Mouse (Mus musculus): ENCODE results near the gene Vps13d. TPM values are rescaled to one million over a fixed set of nuclear protein-coding genes. Genes with fewer than 3 reads are reported as not detected.

Gene Vps13d
- polyA plus RNA-seq, 1 experiment from 2014 or later: 12.6 TPM

- 0 out of 2 replicates have a peak, but pooled peaks have one; percentile 12 for ATAC-seq (ENCODE audit: low FRiP score, low TSS enrichment)
- no peak overlapping the region for H3K4me2 ChIP-seq (replicated peaks; ENCODE audit: low read depth, low read length)
- no peak overlapping the region for H3K27ac ChIP-seq (ENCODE audit: low read depth, low read length)
- H3K9me3 ChIP-seq (ENCODE audit: control insufficient read depth, low read length): no peaks in the 10 kb centered on the region
- no peak overlapping the region for H3K4me3 ChIP-seq (ENCODE audit: low read length)
- H3K36me3 ChIP-seq (ENCODE audit: control insufficient read depth, insufficient read depth, low read length): peaks cover 46% of the 10 kb centered on the region
- no peaks in the 10 kb centered on the region for H3K4me1 ChIP-seq (ENCODE audit: control insufficient read depth, insufficient read depth, low read length)
- no peak overlapping the region for H3K9ac ChIP-seq (ENCODE audit: low read depth, low read length)
- no peaks in the 10 kb centered on the region for H3K27me3 ChIP-seq (ENCODE audit: control insufficient read depth, insufficient read depth, low read length)
- WGBS: 70% methylated on average over 5 of the region's 5 CpGs
Observed at GRCm38 (mm10) chr4:145147006-145147961, 47.5 kb downstream of the Vps13d start.

- ATAC-seq (ENCODE audit: low FRiP score, low TSS enrichment): no peak
- no peaks in the 10 kb centered on the region for H3K9me3 ChIP-seq (ENCODE audit: control insufficient read depth, low read length)
- no peak overlapping the region for H3K4me2 ChIP-seq (replicated peaks; ENCODE audit: low read depth, low read length)
- H3K27ac ChIP-seq (ENCODE audit: low read depth, low read length): no peak overlapping the region
- 89% methylated on average over 5 of the region's 5 CpGs for WGBS
- H3K36me3 ChIP-seq (ENCODE audit: control insufficient read depth, insufficient read depth, low read length): peaks cover 49% of the 10 kb centered on the region
- no peaks in the 10 kb centered on the region for H3K4me1 ChIP-seq (ENCODE audit: control insufficient read depth, insufficient read depth, low read length)
- no peak overlapping the region for H3K9ac ChIP-seq (ENCODE audit: low read depth, low read length)
- no peak overlapping the region for H3K4me3 ChIP-seq (ENCODE audit: low read length)
- no peaks in the 10 kb centered on the region for H3K27me3 ChIP-seq (ENCODE audit: control insufficient read depth, insufficient read depth, low read length)
Observed at GRCm38 (mm10) chr4:145143533-145143932, 51.3 kb downstream of the Vps13d start.

- Histone ChIP-seq H3K36me3 (ENCODE audit: control insufficient read depth, insufficient read depth, low read length) (peaks cover 62% of the 10 kb centered on the region), H3K9ac (ENCODE audit: low read depth, low read length) (no peak overlapping the region), H3K27ac (ENCODE audit: low read depth, low read length) (no peak overlapping the region), H3K4me3 (ENCODE audit: low read length) (no peak overlapping the region), H3K27me3 (ENCODE audit: control insufficient read depth, insufficient read depth, low read length) (no peaks in the 10 kb centered on the region), H3K9me3 (ENCODE audit: control insufficient read depth, low read length) (no peaks in the 10 kb centered on the region), H3K4me1 (ENCODE audit: control insufficient read depth, insufficient read depth, low read length) (no peaks in the 10 kb centered on the region), H3K4me2 (replicated peaks; ENCODE audit: low read depth, low read length) (no peak overlapping the region)
- no peak for ATAC-seq (ENCODE audit: low FRiP score, low TSS enrichment)
- 86% methylated on average over 1 of the region's 1 CpGs for WGBS
Observed at GRCm38 (mm10) chr4:145136705-145137104, 58.1 kb downstream of the Vps13d start.

GRCm38 (mm10) chr4:145135473-145135872, 59.3 kb downstream of the Vps13d start:
- no peak overlapping the region for H3K27ac ChIP-seq (ENCODE audit: low read depth, low read length)
- no peak for ATAC-seq (ENCODE audit: low FRiP score, low TSS enrichment)

GRCm38 (mm10) chr4:145130772-145131171, 64.0 kb downstream of the Vps13d start:
- H3K36me3 ChIP-seq (ENCODE audit: control insufficient read depth, insufficient read depth, low read length): peaks cover 65% of the 10 kb centered on the region

More at GRCm38 (mm10) chr4:145135473-145135872, 59.3 kb downstream of the Vps13d start:
- H3K9ac ChIP-seq (ENCODE audit: low read depth, low read length): no peak overlapping the region
- H3K9me3 ChIP-seq (ENCODE audit: control insufficient read depth, low read length): no peaks in the 10 kb centered on the region
- no peaks in the 10 kb centered on the region for H3K4me1 ChIP-seq (ENCODE audit: control insufficient read depth, insufficient read depth, low read length)
- 80% methylated on average over 4 of the region's 4 CpGs for WGBS
- no peak overlapping the region for H3K4me2 ChIP-seq (replicated peaks; ENCODE audit: low read depth, low read length)
- H3K36me3 ChIP-seq (ENCODE audit: control insufficient read depth, insufficient read depth, low read length): peaks cover 65% of the 10 kb centered on the region
- no peak overlapping the region for H3K4me3 ChIP-seq (ENCODE audit: low read length)
- no peaks in the 10 kb centered on the region for H3K27me3 ChIP-seq (ENCODE audit: control insufficient read depth, insufficient read depth, low read length)

GRCm38 (mm10) chr4:145129956-145130548, 64.8 kb downstream of the Vps13d start:
- peaks cover 65% of the 10 kb centered on the region for H3K36me3 ChIP-seq (ENCODE audit: control insufficient read depth, insufficient read depth, low read length)
- H3K9ac ChIP-seq (ENCODE audit: low read depth, low read length): no peak overlapping the region
- no peak overlapping the region for H3K4me2 ChIP-seq (replicated peaks; ENCODE audit: low read depth, low read length)
- H3K4me3 ChIP-seq (ENCODE audit: low read length): no peak overlapping the region
- no peaks in the 10 kb centered on the region for H3K9me3 ChIP-seq (ENCODE audit: control insufficient read depth, low read length)
- H3K27me3 ChIP-seq (ENCODE audit: control insufficient read depth, insufficient read depth, low read length): no peaks in the 10 kb centered on the region
- no peaks in the 10 kb centered on the region for H3K4me1 ChIP-seq (ENCODE audit: control insufficient read depth, insufficient read depth, low read length)
- no peak for ATAC-seq (ENCODE audit: low FRiP score, low TSS enrichment)
- no peak overlapping the region for H3K27ac ChIP-seq (ENCODE audit: low read depth, low read length)

More at GRCm38 (mm10) chr4:145130772-145131171, 64.0 kb downstream of the Vps13d start:
- no peak for ATAC-seq (ENCODE audit: low FRiP score, low TSS enrichment)
- Histone ChIP-seq H3K9ac (ENCODE audit: low read depth, low read length) (no peak overlapping the region), H3K4me3 (ENCODE audit: low read length) (no peak overlapping the region), H3K4me1 (ENCODE audit: control insufficient read depth, insufficient read depth, low read length) (no peaks in the 10 kb centered on the region), H3K27me3 (ENCODE audit: control insufficient read depth, insufficient read depth, low read length) (no peaks in the 10 kb centered on the region), H3K9me3 (ENCODE audit: control insufficient read depth, low read length) (no peaks in the 10 kb centered on the region), H3K4me2 (replicated peaks; ENCODE audit: low read depth, low read length) (no peak overlapping the region), H3K27ac (ENCODE audit: low read depth, low read length) (no peak overlapping the region)
- WGBS: 93% methylated on average over 1 of the region's 1 CpGs

DNA sequence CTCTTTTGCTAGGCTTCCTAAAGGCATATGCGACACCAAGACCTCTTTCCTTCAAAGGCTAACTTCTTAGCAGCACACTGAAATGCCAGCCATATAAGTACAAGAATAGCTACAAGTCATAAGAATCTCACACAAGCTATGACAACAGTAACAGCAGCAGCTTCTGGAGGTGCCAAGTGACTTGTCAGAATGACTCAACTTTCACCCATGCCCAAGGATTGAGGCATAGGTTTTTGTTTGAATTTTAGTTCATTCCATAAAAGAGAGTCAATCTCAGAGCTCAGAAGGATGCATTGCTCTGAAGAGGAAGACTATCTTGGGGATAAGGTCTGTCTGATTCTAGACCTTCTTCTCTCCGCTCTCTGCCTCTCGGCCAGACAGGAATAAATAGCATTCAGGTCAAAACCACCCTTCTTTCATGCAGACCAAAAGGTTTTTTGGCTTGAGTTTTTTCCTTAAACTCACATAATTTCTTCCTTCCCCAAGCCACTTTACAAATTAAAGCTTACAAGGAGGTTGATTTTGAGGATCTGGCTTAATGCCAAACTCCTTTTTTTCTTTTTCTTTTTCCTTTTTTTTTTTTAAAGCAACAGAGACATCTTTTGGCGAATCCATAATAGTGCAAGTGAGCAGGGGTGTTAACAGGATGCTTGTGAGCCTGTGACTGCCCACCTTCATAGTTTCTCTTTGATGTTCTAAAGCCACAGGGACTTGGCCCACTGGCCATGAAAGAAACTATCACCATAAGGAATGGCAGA, 69.2 kb downstream of the Vps13d start:
- 69% methylated on average over 4 of the region's 4 CpGs for WGBS
- Histone ChIP-seq H3K9me3 (ENCODE audit: control insufficient read depth, low read length) (no peaks in the 10 kb centered on the region), H3K4me2 (replicated peaks; ENCODE audit: low read depth, low read length) (no peak overlapping the region), H3K4me3 (ENCODE audit: low read length) (no peak overlapping the region), H3K4me1 (ENCODE audit: control insufficient read depth, insufficient read depth, low read length) (no peaks in the 10 kb centered on the region), H3K27me3 (ENCODE audit: control insufficient read depth, insufficient read depth, low read length) (no peaks in the 10 kb centered on the region), H3K9ac (ENCODE audit: low read depth, low read length) (no peak overlapping the region), H3K36me3 (ENCODE audit: control insufficient read depth, insufficient read depth, low read length) (peaks cover 48% of the 10 kb centered on the region; the same call in 1 of the 2 replicates), H3K27ac (ENCODE audit: low read depth, low read length) (no peak overlapping the region)
- no peak for ATAC-seq (ENCODE audit: low FRiP score, low TSS enrichment)

GRCm38 (mm10) chr4:145124419-145124818, 70.4 kb downstream of the Vps13d start:
- ATAC-seq (ENCODE audit: low FRiP score, low TSS enrichment): no peak
- 74% methylated on average over 4 of the region's 4 CpGs for WGBS
- no peak overlapping the region for H3K27ac ChIP-seq (ENCODE audit: low read depth, low read length)

More at GRCm38 (mm10) chr4:145124419-145124818, 70.4 kb downstream of the Vps13d start:
- Histone ChIP-seq H3K36me3 (ENCODE audit: control insufficient read depth, insufficient read depth, low read length) (peaks cover 51% of the 10 kb centered on the region; the same call in 1 of the 2 replicates), H3K4me1 (ENCODE audit: control insufficient read depth, insufficient read depth, low read length) (no peaks in the 10 kb centered on the region), H3K4me2 (replicated peaks; ENCODE audit: low read depth, low read length) (no peak overlapping the region), H3K27me3 (ENCODE audit: control insufficient read depth, insufficient read depth, low read length) (no peaks in the 10 kb centered on the region), H3K9ac (ENCODE audit: low read depth, low read length) (no peak overlapping the region), H3K4me3 (ENCODE audit: low read length) (no peak overlapping the region), H3K9me3 (ENCODE audit: control insufficient read depth, low read length) (no peaks in the 10 kb centered on the region)
